Mouse (Mus musculus) gastrocnemius, postnatal 14 days (tissue): ENCODE data around the gene Alg14. TPM values are rescaled to one million over a fixed set of nuclear protein-coding genes. Genes with fewer than 3 reads are reported as not detected.

Experiments used
- DNase-seq: peaks from one replicate; pipeline ENCODE4 v3.0.0; 2021; ENCODE audit warnings: mixed read lengths
- intact Hi-C: fragments of 180-260 bp; cut with DNase I; formaldehyde crosslinking; loops from one replicate; pipeline ENCODE4 v1.15.1; 2025; ENCODE audit warnings: low total_unique reads
- total RNA-seq, 2 experiments: library from RNA; stranded (reverse); gene quantifications; 2 replicates each; pipeline ENCODE4 v1.2.3; 2021

Gene Alg14
- total RNA-seq, 2 experiments from 2014 or later = 8.7 to 12.4 TPM

GRCm38 (mm10) chr3:121389366-121389765 is 97.8 kb downstream of the Alg14 start:
- intact Hi-C loops = no loop called here
- DNase-seq = no peak

DNA sequence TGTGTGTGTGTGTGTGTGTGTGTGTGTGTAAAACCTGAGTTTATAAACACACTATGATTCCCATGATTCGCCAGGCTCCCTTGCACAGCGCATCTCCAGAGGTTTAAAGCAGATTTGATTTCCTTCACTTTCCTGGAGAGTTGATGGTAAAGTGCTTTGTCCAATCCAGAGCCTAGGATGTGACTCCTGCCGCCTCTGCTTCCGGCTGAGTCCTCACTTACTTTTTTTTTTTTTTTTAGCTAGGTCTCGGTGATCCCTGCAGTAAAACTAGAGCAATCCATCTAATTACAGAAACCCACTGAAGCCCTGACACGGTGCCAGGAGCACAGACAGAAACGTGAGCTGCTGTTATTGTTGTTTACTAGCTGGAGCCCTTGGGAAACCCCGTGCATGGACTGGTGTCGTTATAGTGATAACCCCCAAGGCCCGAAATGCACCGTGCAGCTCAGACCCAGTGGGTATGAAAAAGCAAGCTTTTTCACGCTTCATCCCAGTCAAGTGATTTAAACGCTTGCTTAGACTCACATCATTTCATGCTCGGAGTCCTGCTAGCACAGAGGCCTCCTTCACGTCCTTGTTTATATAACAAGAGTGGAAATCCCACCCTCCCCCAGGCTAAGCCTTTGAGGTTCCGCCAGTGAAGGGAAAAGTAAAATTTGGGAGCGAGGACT is 98.4 kb downstream of the Alg14 start:
- DNase-seq = peak; percentile 34
- intact Hi-C loops = no loop called here

DNA sequence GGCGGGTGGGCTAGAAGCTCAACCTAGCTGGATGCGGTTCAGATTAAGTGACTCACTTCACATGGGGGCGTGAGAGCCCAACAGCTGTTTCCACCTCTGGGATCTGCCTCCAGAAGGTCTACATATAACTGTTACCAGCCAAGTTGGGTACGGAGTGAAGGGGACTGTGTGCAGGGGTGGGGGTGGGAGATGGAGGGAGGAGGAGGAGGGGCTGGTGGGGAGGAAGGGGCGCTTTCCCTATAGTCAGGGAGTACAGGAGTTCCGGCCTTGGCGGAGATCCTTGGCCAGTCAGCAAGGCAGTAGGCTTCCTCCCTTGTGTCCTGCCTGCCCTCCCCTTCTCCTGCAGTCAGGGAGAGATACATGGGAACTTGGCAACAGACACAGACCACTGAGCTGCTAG is 99.2 kb downstream of the Alg14 start:
- intact Hi-C loops = no loop called here
- DNase-seq = no peak

DNA sequence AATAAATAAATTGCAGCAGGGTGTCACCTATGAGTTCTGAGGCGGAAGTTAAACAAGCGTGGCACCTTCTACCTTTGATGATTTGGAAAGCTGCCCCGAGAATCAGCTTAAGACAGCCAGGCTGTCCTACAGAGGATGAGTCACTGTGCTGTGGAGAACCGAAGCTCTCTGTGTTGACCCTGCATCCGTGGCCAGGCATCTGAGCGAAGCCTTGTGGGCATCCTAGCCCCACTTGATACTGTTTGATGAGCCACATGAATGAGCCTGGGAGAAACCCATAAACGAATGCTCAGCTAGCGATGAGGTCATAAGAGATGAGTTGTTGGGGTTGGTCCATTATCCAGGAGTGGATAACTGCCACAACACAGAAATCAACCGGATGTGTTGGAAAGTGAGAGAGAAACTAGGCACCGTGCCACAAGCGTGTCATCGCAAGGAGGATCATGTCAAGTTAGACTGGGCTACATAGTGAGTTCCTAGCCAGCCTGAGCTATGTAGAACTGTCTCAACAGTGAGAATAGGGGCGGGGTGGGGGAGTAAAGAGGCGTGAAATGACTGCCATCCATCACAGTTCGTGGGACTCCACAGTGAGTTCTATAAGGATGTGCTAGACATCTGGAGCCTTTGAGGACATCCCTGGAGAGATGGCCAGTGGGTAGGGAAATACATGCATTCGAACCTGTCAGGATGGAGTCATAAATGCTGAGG is 104.2 kb downstream of the Alg14 start:
- intact Hi-C loops = no loop called here
- no peak for DNase-seq

- intact Hi-C loops = no loop called here
- DNase-seq = no peak
These were observed 105.0 kb downstream of the Alg14 start for GRCm38 (mm10) chr3:121396561-121396960.

- intact Hi-C loops = no loop called here
- no peak for DNase-seq
These were observed 105.4 kb downstream of the Alg14 start for GRCm38 (mm10) chr3:121397007-121397406.

- intact Hi-C loops = no loop called here
- DNase-seq = no peak
These were observed 109.8 kb downstream of the Alg14 start for GRCm38 (mm10) chr3:121401384-121401783.

DNA sequence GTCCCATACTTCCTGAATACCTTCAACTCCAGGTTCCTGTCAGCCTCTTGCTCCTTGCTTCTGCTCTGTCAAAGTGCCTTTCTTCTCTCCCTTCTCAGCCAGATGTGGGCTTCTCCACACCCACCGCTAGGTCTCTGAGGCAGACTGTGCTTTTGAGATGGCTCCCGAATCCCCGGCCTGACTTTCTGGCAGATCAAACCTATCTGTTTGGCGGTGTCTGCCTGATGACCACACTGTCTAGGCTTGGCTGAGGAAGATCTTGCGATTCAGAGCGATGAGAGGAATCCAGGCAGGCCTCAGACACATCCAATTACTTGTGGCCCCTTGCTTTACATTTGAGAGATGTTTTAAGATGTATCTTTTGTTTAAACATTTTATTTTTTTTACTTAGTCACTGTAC is 110.5 kb downstream of the Alg14 start:
- DNase-seq = peak; percentile 26
- intact Hi-C loops = no loop called here

DNA sequence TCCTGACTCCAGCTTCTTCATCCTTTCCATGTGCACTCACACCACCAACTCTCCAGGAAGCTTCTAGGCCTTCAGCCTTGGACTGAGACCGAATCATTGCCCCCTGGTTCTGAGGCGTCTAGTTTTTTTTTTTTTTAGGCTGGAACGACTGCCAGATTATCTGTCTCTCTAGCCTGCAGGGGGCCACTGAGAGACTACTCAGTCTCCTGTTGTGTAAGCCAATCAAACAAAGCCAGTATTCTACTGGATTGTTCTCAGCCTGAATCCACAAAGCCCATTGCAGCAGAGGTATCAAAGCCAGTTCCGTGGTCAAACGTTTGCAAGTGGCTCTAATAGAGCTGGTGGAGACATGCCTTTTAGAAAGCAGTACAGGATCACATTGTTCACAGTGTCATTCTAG is 111.9 kb downstream of the Alg14 start:
- intact Hi-C loops = no loop called here
- DNase-seq = no peak

GRCm38 (mm10) chr3:121405101-121405500 is 113.5 kb downstream of the Alg14 start:
- intact Hi-C loops = no loop called here

GRCm38 (mm10) chr3:121407417-121407816 is 115.8 kb downstream of the Alg14 start:
- intact Hi-C loops = no loop called here
- no peak for DNase-seq

More at GRCm38 (mm10) chr3:121405101-121405500, 113.5 kb downstream of the Alg14 start:
- no peak for DNase-seq

DNA sequence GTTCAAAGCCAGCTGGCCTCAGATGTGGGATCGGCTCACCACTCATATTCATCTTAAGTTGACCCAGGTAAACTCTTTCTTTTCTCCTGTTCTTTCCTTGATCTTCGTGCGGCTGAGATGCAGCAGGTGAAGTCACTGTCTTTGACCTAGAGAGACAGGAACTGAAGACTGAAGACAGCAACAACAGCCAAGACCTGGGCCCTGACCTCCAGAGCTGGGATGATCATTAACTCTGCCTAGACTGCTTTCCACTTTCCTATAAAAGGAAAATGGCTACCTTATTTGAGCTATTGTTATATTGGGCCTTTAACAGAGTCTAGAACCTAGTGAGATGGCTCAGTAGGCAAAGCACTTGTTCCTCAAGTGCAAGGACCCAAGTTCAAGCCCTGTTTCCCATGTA is 116.8 kb downstream of the Alg14 start:
- intact Hi-C loops = no loop called here
- DNase-seq = no peak

- DNase-seq = no peak
- intact Hi-C loops = no loop called here
These were observed 119.9 kb downstream of the Alg14 start for GRCm38 (mm10) chr3:121411450-121411849.

Other genes starting within 250 kb of the Alg14 start
- 1 to 10 TPM; 2.3 to 2.4 TPM for gene Rwdd3, start 120.1 kb upstream of the Alg14 start, total RNA-seq
- 1 to 10 TPM; 9.4 to 9.5 TPM for gene Tmem56, start 8.7 kb upstream of the Alg14 start, total RNA-seq
- 10 to 100 TPM; 54.0 to 64.5 TPM for gene Cnn3, start 134.7 kb downstream of the Alg14 start, total RNA-seq
- gene Slc44a3, start 240.6 kb downstream of the Alg14 start, total RNA-seq = under 1 TPM in 1 of 2 experiments, not detected in 1; 0.16 TPM